Mouse (Mus musculus): ENCODE measurements around the gene Gnat2. TPM values are rescaled to one million over a fixed set of nuclear protein-coding genes. Genes with fewer than 3 reads are reported as not detected.

Gene Gnat2
- total and polyA plus RNA-seq, 3 experiments: 11.2 to 17.5 (median 13.3) TPM

GRCm38 (mm10) chr3:108086470-108086979, 6.1 kb upstream of the Gnat2 start, which contains the start of gene Ampd2 (continued):
- TF ChIP-seq CHD1 (IDR thresholded peaks at IDR 0.05; ENCODE audit: low read depth, low read length): no peak
- TF ChIP-seq MXI1 (IDR thresholded peaks at IDR 0.05; ENCODE audit: low read depth, low read length): peak; percentile 99
- TF ChIP-seq JUND (conservative IDR thresholded peaks at IDR 0.05; ENCODE audit: low read depth, low read length): no peak
- peak; percentile 97 for TF ChIP-seq MAX (IDR thresholded peaks at IDR 0.05; ENCODE audit: low read length)
- TF ChIP-seq SMC3 (IDR thresholded peaks at IDR 0.05; ENCODE audit: low read depth, low read length): no peak
- no peak for TF ChIP-seq RAD21 (IDR thresholded peaks at IDR 0.05; ENCODE audit: low read depth, low read length)
- peak; percentile 28; the same call in 1 of the 2 replicates for TF ChIP-seq MEF2A (IDR thresholded peaks at IDR 0.05; ENCODE audit: borderline replicate concordance, low read depth, low read length)
- TF ChIP-seq ETS1 (conservative IDR thresholded peaks at IDR 0.05; ENCODE audit: low read depth, low read length): 0 out of 2 replicates have a peak, but pooled peaks have one; percentile 11
- peak; percentile 55 for TF ChIP-seq USF2 (conservative IDR thresholded peaks at IDR 0.05; ENCODE audit: low read depth, low read length)

- TF ChIP-seq JUND (conservative IDR thresholded peaks at IDR 0.05; ENCODE audit: low read depth, low read length): no peak
- TF ChIP-seq TCF12 (IDR thresholded peaks at IDR 0.05; ENCODE audit: low read depth, low read length): no peak
- TF ChIP-seq UBTF (IDR thresholded peaks at IDR 0.05; ENCODE audit: low read depth, low read length): no peak
- TF ChIP-seq MEF2A (IDR thresholded peaks at IDR 0.05; ENCODE audit: borderline replicate concordance, low read depth, low read length): no peak
- no peak for TF ChIP-seq MAZ (IDR thresholded peaks at IDR 0.05; ENCODE audit: low read depth, low read length)
- TF ChIP-seq ZC3H11A (IDR thresholded peaks at IDR 0.05; ENCODE audit: low read depth, low read length): no peak
- no peak for TF ChIP-seq GABPA (IDR thresholded peaks at IDR 0.05; ENCODE audit: insufficient replicate concordance, low read depth, low read length)
- no peak for TF ChIP-seq USF1 (IDR thresholded peaks at IDR 0.05; ENCODE audit: low read depth, low read length)
- no peak for TF ChIP-seq HCFC1 (IDR thresholded peaks at IDR 0.05; ENCODE audit: low read depth, low read length)
- no peak for TF ChIP-seq NELFE (IDR thresholded peaks at IDR 0.05; ENCODE audit: low read depth, low read length)
- no peak for TF ChIP-seq E2F4 (IDR thresholded peaks at IDR 0.05; ENCODE audit: insufficient replicate concordance, low read depth, low read length)
- TF ChIP-seq IRF4 (IDR thresholded peaks at IDR 0.05; ENCODE audit: low read depth, low read length): no peak
- TF ChIP-seq POLR2AphosphoS2 (IDR thresholded peaks at IDR 0.05; ENCODE audit: low read depth, low read length): no peak
- H3K9me3 ChIP-seq (replicated peaks; ENCODE audit: low read length): no peaks in the 10 kb centered on the region
- peak overlapping the region; percentile 49 for H3K9ac ChIP-seq (ENCODE audit: insufficient read depth, low read depth)
- DNase-seq (ENCODE audit: extremely low read depth): no peak
- peaks cover 27 to 66% of the 10 kb centered on the region in 2 experiments for H3K4me1 ChIP-seq (ENCODE audit: control insufficient read depth in 1 of 2, insufficient read depth in 2 of 2)
- dilution Hi-C loops (cut with MboI; ENCODE audit: extremely low pct_ligation_motif_present, extremely low pct_unique_long_range_greater_than_20kb, low sequenced_read_pairs) (no loop called here), in situ Hi-C loops (cut with MboI; ENCODE audit: low pct_ligation_motif_present, low pct_unique_long_range_greater_than_20kb, low sequenced_read_pairs) (no loop called here)
- H3K4me3 ChIP-seq (replicated peaks in 1 of 3; ENCODE audit: low read depth in 2 of 3, low read length in 2 of 3, poor library complexity in 1 of 3): peak overlapping the region; percentile 73 to 92 (median 91)
- no peak overlapping the region for H3K27ac ChIP-seq (ENCODE audit: insufficient read depth, low read depth)
- H3K4me2 ChIP-seq (ENCODE audit: insufficient read depth, low read depth, poor library complexity, severe bottlenecking): peak overlapping the region; percentile 79; the same call in 1 of the 2 replicates
- H3K79me2 ChIP-seq (replicated peaks; ENCODE audit: control insufficient read depth, extremely low read depth, insufficient read depth, poor library complexity, severe bottlenecking): peaks cover 40% of the 10 kb centered on the region
- peaks cover 0 to 26% of the 10 kb centered on the region in 2 experiments for H3K36me3 ChIP-seq (replicated peaks in 1 of 2; ENCODE audit: control insufficient read depth in 1 of 2, insufficient read depth in 1 of 2, low read length in 1 of 2)
- no peaks in the 10 kb centered on the region for H3K27me3 ChIP-seq (replicated peaks)
Measured at GRCm38 (mm10) chr3:108087329-108087728, 5.3 kb upstream of the Gnat2 start.

Data from CH12.LX (cell line).